Mouse (Mus musculus): Measurements from ENCODE around the gene Ccr10. TPM values are rescaled to one million over a fixed set of nuclear protein-coding genes. Genes with fewer than 3 reads are reported as not detected.
"Not testable (repeated sequence)": the region's sequence is repeated elsewhere in the genome, so short reads cannot be mapped to it uniquely, and the experiment has no call there.

Ccr10 gene
- total RNA-seq, 2 experiments from 2014 or later, result 0.12 TPM; not detected in 1

DNA sequence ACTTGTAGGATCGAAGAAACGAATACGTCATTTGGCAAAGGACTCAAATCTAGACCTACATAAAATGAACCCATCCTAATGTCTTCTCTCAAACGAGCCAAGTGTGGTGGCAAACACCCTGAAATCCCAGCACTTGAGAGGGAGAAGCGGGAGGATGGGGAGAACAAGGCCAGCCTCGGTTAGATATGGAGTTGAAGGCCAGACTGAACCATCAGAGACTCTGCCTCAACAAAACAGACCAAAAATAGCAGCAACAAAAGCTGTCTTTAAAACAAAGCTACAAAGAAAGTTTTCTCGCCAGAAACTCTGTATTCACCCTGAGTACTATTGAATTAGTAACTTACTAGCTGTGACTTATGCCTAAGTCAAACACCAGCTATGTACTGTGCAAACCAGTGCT, 38.2 kb downstream of the Ccr10 start:
- intact Hi-C loops (cut with DNase I; ENCODE audit: low total_unique reads), result no loop called here
- DNase-seq, result no peak

DNA sequence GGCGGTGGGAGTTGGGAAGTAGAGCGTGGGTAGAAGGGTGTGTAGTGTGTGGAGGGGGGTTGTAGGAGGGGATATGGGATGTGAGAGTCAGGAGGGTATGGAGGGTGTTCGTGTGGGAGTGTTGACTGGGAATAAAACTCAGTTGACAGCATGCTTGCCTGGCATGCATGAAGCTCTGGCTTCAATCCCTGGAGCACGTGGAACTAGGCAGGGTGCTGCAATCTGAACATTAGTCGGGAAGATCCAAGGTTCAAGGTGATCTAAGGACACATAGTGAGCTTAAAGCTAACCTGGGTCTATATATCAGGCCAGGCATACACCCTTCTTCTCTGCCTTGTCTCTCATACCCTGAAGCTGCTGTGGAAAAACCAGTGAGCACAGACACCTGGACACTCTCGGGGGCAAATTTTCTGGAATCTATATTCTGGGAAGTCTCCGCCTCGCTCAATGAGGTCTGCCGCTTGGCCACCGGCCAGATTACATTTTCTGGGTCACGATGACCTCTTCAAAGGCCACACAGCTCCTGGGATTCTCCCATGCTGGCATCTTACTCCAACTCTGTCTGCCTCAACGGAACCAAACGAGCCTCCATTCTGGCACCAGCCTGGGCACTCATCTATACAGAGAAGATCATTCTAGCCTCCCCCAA, 40.9 kb downstream of the Ccr10 start:
- intact Hi-C loops (cut with DNase I; ENCODE audit: low total_unique reads), result no loop called here
- DNase-seq, result no peak

DNA sequence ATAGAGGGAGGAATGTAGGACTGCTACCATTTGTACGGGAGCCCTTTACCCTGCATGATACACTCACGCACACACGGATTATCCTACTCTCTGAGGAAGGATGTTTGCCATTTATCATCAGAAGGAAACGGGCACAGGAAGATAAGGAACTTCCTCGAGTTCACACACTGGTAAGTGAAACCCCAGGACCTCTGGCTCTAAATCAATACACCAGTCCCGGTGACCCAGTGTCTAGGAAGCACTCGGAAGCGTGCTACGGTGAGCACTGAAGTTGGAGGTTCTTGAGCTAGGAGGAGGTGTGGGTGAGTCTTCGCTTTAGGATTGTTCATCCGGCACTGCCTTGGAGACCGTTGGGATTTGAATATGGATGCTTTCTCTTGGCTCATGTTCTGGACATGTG, 42.2 kb downstream of the Ccr10 start:
- no peak for DNase-seq
- intact Hi-C loops (cut with DNase I; ENCODE audit: low total_unique reads), result no loop called here

- intact Hi-C loops (cut with DNase I; ENCODE audit: low total_unique reads), result no loop called here
- peak; percentile 50 for DNase-seq
Measured at GRCm38 (mm10) chr11:101131701-101132100, 43.5 kb downstream of the Ccr10 start.

- DNase-seq, result no peak
- intact Hi-C loops (cut with DNase I; ENCODE audit: low total_unique reads), result no loop called here
Measured at GRCm38 (mm10) chr11:101131187-101131586, 44.1 kb downstream of the Ccr10 start.

DNA sequence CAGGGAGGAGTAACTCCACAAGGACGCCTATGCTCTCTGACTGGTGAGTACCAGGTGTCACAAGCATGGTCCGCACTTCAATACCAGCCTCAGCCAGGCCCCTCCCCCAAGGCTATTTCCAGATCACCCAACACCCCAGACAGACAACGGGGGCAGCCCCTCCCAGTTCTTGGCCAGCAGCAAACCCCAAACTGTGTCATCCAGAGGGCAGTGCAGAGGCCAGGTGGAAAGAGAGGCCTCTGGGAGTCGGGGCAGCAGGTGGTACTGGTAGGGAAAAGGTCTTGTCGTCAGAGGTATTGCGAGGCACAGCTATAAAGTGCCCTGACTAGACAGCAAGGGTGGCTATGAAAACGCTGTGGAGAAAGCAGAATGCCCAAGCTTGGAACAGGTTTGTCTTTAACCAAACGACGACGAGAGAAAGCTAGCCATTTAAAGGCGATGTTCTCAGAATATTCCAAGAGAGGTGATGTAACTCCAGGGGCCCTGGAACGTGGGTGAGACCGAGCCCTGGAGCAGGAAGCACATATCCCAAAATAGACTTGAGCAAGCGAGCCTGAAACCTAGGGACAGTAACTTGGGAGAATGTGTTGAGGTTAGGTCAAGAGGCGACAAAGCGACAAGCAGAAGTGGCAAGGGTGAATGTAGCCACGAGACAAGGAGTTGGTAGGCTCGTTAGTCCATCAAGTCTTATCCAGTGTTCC, 45.0 kb downstream of the Ccr10 start:
- intact Hi-C loops (cut with DNase I; ENCODE audit: low total_unique reads), result no loop called here
- DNase-seq, result peak; percentile 80

DNA sequence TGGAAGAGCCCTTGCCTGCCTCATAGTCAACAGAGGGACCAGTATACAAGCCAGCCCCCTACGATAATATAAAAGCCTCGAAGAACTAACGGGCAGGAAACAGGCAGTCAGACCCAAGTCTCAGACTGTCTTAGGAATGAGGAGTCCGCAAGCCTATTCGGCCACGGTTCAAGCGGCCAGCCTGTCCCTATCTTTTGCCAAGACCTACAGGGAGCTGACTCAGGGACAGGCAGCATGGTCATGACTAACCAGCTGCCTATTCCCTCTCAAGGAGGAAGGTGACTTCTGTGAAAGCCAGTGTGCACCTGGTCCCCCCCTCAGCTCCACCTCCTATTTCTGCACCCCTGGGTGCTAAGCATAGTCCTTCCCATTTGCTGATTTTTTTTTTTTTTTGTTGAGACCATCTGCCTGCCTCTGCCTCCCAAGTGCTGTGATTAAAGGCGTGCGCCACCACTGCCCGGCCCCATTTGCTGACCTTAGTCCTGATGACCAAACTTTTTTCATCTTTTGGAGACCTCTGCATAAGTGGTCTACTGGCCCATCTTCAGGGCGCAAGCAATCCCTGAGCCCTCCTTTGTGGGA, 46.2 kb downstream of the Ccr10 start:
- DNase-seq, result peak; percentile 41
- intact Hi-C loops (cut with DNase I; ENCODE audit: low total_unique reads), result no loop called here

- DNase-seq, result no peak
- intact Hi-C loops (cut with DNase I; ENCODE audit: low total_unique reads), result no loop called here
Measured at GRCm38 (mm10) chr11:101127075-101127474, 48.2 kb downstream of the Ccr10 start.

DNA sequence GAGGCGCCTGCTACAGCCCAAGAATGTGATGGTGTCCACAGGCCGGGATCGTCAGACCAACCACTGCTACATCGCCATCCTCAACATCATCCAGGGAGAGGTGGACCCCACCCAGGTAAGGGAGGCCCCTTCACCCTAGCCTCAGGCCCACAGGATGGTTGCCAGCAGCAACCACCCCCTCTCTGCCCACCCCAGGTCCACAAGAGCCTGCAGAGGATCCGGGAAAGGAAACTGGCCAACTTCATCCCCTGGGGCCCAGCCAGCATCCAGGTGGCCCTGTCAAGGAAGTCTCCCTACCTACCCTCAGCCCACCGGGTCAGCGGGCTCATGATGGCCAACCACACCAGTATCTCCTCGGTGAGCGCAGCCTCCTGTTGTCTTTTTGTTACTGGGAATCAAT, 50.2 kb downstream of the Ccr10 start:
- intact Hi-C loops (cut with DNase I; ENCODE audit: low total_unique reads); DNase-seq: not testable (repeated sequence)

DNA sequence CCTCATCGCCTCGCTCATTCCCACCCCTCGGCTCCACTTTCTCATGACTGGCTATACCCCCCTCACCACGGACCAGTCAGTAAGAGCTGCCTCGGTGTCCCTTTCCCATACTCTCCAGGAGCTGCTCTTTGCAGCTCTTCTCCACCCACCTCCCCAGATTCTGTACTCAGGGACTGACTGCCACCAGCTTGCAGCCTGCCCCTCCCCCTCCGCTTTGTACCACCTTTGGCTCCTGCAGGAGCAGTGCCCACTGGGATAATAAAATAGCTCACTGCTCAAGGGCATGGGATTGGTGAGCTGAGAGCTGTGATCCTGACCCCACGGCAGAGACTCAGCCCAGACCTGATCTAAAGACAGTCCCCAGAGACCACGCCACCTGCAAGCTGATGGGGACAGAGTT, 50.7 kb downstream of the Ccr10 start:
- intact Hi-C loops (cut with DNase I; ENCODE audit: low total_unique reads); DNase-seq: not testable (repeated sequence)

Small RNA genes within 50 kb of the gene (microRNA-seq; reads per million reads assigned to microRNA genes)
- 0 reads per million in 2 experiments for gene Gm27626

Other genes starting within 250 kb of the Ccr10 start
- 10 to 100 TPM; 41.7 to 43.6 TPM for gene Stat3, start 235.9 kb downstream of the Ccr10 start, total RNA-seq (2021)
- gene Cavin1, start 204.6 kb downstream of the Ccr10 start, total RNA-seq (2021), result 100 to 1,000 TPM; 226 to 256 TPM
- gene Atp6v0a1, start 166.0 kb downstream of the Ccr10 start, total RNA-seq (2021), result 10 to 100 TPM; 53.4 to 58.5 TPM
- gene Naglu, start 105.4 kb downstream of the Ccr10 start, total RNA-seq (2021), result 1 to 10 TPM; 6.2 to 7.4 TPM
- under 1 TPM in 1 of 2 experiments, not detected in 1; 0.29 TPM for gene Hsd17b1, start 97.0 kb downstream of the Ccr10 start, total RNA-seq (2021)
- gene Coasy, start 92.9 kb downstream of the Ccr10 start, total RNA-seq (2021), result 1 to 10 TPM; 8.1 to 9.5 TPM
- 10 to 100 TPM; 10.8 to 12.4 TPM for gene Mlx, start 88.2 kb downstream of the Ccr10 start, total RNA-seq (2021)
- 1 to 10 TPM; 1.1 to 1.5 TPM for gene Psmc3ip, start 80.0 kb downstream of the Ccr10 start, total RNA-seq (2021)
- gene Retreg3, start 55.5 kb downstream of the Ccr10 start, total RNA-seq (2021), result 10 to 100 TPM; 33.3 to 34.9 TPM
- 10 to 100 TPM; 26.3 to 31.2 TPM for gene Tubg1, start 55.5 kb downstream of the Ccr10 start, total RNA-seq (2021)
- 1 to 10 TPM; 3.1 to 4.6 TPM for gene Tubg2, start 19.5 kb downstream of the Ccr10 start, total RNA-seq (2021)
- 1 to 10 TPM; 1.8 to 2.4 TPM for gene Cntnap1, start 4.9 kb downstream of the Ccr10 start, total RNA-seq (2021)
- gene Plekhh3, start 4.1 kb downstream of the Ccr10 start, total RNA-seq (2021), result 10 to 100 TPM; 22.0 to 26.9 TPM
- gene Ezh1, start 51.0 kb upstream of the Ccr10 start, total RNA-seq (2021), result 10 to 100 TPM; 13.5 to 18.1 TPM
- 10 to 100 TPM; 69.8 to 97.1 TPM for gene Ramp2, start 70.6 kb upstream of the Ccr10 start, total RNA-seq (2021)
- gene Vps25, start 78.3 kb upstream of the Ccr10 start, total RNA-seq (2021), result 10 to 100 TPM; 38.1 to 39.0 TPM
- gene Wnk4, start 85.1 kb upstream of the Ccr10 start, total RNA-seq (2021), result 1 to 10 TPM in 1 of 2 experiments, under 1 TPM in 1; 0.89 to 1.0 TPM
- gene Cntd1, start 103.6 kb upstream of the Ccr10 start, total RNA-seq (2021), result under 1 TPM; 0.13 to 0.21 TPM
- gene Coa3, start 103.7 kb upstream of the Ccr10 start, total RNA-seq (2021), result 10 to 100 TPM; 70.0 to 73.4 TPM
- 10 to 100 TPM; 70.7 to 72.9 TPM for gene Becn1, start 126.8 kb upstream of the Ccr10 start, total RNA-seq (2021)
- gene Psme3, start 140.8 kb upstream of the Ccr10 start, total RNA-seq (2021), result 10 to 100 TPM; 60.9 to 61.2 TPM
- 1 to 10 TPM; 1.2 to 1.3 TPM for gene Aoc2, start 149.6 kb upstream of the Ccr10 start, total RNA-seq (2021)
- 10 to 100 TPM; 20.7 to 21.7 TPM for gene Aoc3, start 155.2 kb upstream of the Ccr10 start, total RNA-seq (2021)
- not detected for gene G6pc, start 192.1 kb upstream of the Ccr10 start, total RNA-seq (2021)
- 10 to 100 TPM; 16.4 to 17.4 TPM for gene Aarsd1, start 242.2 kb upstream of the Ccr10 start, total RNA-seq (2021)
- gene Gm27029, start 249.4 kb upstream of the Ccr10 start, total RNA-seq (2021), result 1 to 10 TPM; 3.2 to 4.1 TPM
- gene Rundc1, start 249.6 kb upstream of the Ccr10 start, total RNA-seq (2021), result 1 to 10 TPM; 6.4 to 7.2 TPM
- gene Ptges3l, start 249.9 kb upstream of the Ccr10 start, total RNA-seq (2021), result 100 to 1,000 TPM; 101 to 102 TPM